Mouse (Mus musculus) kidney, postnatal 0 days (tissue): Measurements from ENCODE around the gene Hsp90ab1. TPM values are rescaled to one million over a fixed set of nuclear protein-coding genes. Genes with fewer than 3 reads are reported as not detected.

ENCODE experiments used
- ATAC-seq: fragments of 200-750 bp; cut with Nextera tagmentation; replicated peaks from 2 replicates; pipeline ENCODE4 v1.8.0; 2017; ENCODE audit warnings: low read depth, moderate number of reproducible peaks, moderate TSS enrichment, moderate library complexity; ENCODE audit not compliant: low FRiP score
- DNase-seq: peaks from one replicate; pipeline ENCODE4 v3.0.0-alpha.2; 2016; ENCODE audit warnings: low spot score
- H3K27ac ChIP-seq: fragments of 300-500 bp; sonication (generic); 2 replicates; pipeline ENCODE4 v1.5.1; 2014; ENCODE audit warnings: mild to moderate bottlenecking
- H3K27me3 ChIP-seq: fragments of 300-500 bp; sonication (generic); 2 replicates; pipeline ENCODE4 v1.6.1; 2014; ENCODE audit warnings: low read length, mixed read lengths; ENCODE audit not compliant: insufficient read depth
- H3K36me3 ChIP-seq: fragments of 300-500 bp; sonication (generic); 2 replicates; pipeline ENCODE4 v1.6.1; 2014; ENCODE audit warnings: low read length, mixed read lengths; ENCODE audit not compliant: insufficient read depth
- H3K4me1 ChIP-seq: fragments of 300-500 bp; sonication (generic); replicated peaks from 2 replicates; pipeline ENCODE4 v1.6.1; 2014; ENCODE audit warnings: antibody characterized with exemption, low read length, mixed read lengths; ENCODE audit not compliant: insufficient read depth
- H3K4me2 ChIP-seq: fragments of 300-500 bp; sonication (generic); 2 replicates; pipeline ENCODE4 v1.6.1; 2014; ENCODE audit warnings: mild to moderate bottlenecking, low read length, moderate library complexity, mixed read lengths
- H3K4me3 ChIP-seq: fragments of 300-500 bp; sonication (generic); replicated peaks from 2 replicates; pipeline ENCODE4 v1.5.1; 2014; ENCODE audit warnings: low read depth, low read length
- H3K9ac ChIP-seq: fragments of 300-500 bp; sonication (generic); 2 replicates; pipeline ENCODE4 v1.6.1; 2014; ENCODE audit warnings: low read depth, low read length
- H3K9me3 ChIP-seq: fragments of 300-500 bp; sonication (generic); replicated peaks from 2 replicates; pipeline ENCODE4 v1.6.1; 2016; ENCODE audit warnings: low read length, inconsistent platforms, mixed read lengths
- CTCF ChIP-seq: IDR thresholded peaks from 2 replicates; pipeline ENCODE4 v1.5.1; 2016; ENCODE audit warnings: antibody characterized with exemption, low read depth, mild to moderate bottlenecking, moderate library complexity
- WGBS: fragments of 180-500 bp; shearing (Covaris S2); extraction: QIAGEN DNeasy Blood & Tissue Kit; methylation state at CpG from one replicate; pipeline ENCODE4 v1.1.7; 2014; 5-methylcytosine and 5-hydroxymethylcytosine counted together
- polyA plus RNA-seq: library from polyadenylated mRNA; unstranded; fragments of >200 nt; fragmentation: Nextera tagmentation; extraction: Ambion mirVana; gene quantifications from 2 replicates; pipeline ENCODE4 v1.2.1, GENCODE M21; 2015

The Hsp90ab1 gene
- polyA plus RNA-seq, 1 experiment from 2014 or later: 1,330 TPM

DNA sequence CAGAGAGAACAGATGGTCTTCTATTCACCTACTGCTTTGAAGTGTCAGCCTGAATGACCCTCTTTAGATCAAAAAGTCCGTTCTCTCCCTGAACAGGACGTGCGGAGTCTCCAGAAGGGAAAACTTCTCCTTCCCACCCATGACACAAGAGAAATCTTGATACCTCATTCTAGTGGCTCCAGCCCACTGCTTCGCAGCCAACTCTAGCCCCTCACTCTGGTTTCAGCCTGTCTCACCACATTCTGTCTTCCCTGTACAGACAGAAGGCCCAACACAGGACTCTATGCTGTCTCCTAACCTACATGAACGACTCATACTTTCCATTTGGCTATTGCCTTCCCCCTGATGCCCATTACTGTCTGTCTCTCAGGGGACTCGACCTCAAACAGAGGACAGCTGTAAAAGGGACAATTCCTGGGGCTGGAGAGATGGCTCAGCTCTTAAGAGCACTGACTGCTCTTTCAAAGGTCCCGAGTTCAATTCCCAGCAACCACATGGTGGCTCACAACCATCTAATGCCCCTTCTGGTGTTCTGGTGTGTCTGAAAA, 21.7 kb downstream of the Hsp90ab1 start:
- Histone ChIP-seq H3K9me3 (no peaks in the 10 kb centered on the region), H3K27me3 (peaks cover 8% of the 10 kb centered on the region), H3K4me3 (no peak overlapping the region), H3K9ac (no peak overlapping the region), H3K36me3 (no peaks in the 10 kb centered on the region), H3K4me1 (peaks cover 12% of the 10 kb centered on the region), H3K27ac (no peak overlapping the region), H3K4me2 (no peak overlapping the region)
- 38% methylated on average over 7 of the region's 7 CpGs for WGBS
- no peak for TF ChIP-seq CTCF
- DNase-seq (no peak), ATAC-seq (no peak)

GRCm38 (mm10) chr17:45550253-45550652, 22.8 kb downstream of the Hsp90ab1 start:
- H3K4me2 ChIP-seq: peak overlapping the region; percentile 100
- no peak for DNase-seq
- H3K9ac ChIP-seq: no peak overlapping the region
- no peak overlapping the region for H3K27ac ChIP-seq
- TF ChIP-seq CTCF: no peak
- no peak overlapping the region for H3K4me3 ChIP-seq
- ATAC-seq: no peak
- H3K4me1 ChIP-seq: peaks cover 13% of the 10 kb centered on the region
- peaks cover 16% of the 10 kb centered on the region for H3K27me3 ChIP-seq
- no peaks in the 10 kb centered on the region for H3K36me3 ChIP-seq
- no peaks in the 10 kb centered on the region for H3K9me3 ChIP-seq
- 19% methylated on average over 5 of the region's 5 CpGs for WGBS

DNA sequence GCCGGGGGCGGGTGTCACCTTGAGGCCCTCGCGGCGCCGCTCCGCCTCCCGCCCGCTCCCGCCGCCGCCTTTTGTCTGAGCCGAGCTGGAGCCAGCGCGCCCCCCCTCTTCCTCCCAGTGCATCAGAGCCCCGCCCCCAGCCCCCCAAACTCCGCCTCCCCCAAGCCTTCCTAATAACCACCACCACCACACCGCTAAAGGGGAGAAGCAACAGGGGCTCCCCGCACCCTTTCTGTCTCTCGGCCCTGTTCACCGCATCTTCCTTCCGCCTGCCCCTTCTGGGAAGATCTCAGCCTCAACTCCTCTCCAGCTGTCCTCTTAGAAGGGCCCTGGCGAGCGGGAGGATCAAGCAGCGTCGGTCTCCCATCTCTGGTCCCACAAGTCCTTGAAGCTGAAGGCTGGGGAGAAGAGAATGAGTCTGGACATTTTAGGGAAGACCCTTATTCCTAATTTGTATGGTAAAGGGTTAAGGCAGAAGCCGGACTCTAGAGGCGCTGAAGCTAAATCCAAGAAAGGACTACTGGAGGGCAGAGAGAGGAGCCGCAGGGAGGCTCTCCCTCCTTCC, 23.4 kb downstream of the Hsp90ab1 start, which contains the start of gene Tmem151b:
Tmem151b (minus strand) TSS at position 61 of the 565 bp plus-strand sequence.
- Histone ChIP-seq H3K9ac (peak within 1 kb of the TSS; percentile 62), H3K36me3 (no peaks in the 10 kb centered on the region), H3K27ac (no peak within 1 kb of the TSS), H3K4me3 (peak within 1 kb of the TSS; percentile 64), H3K9me3 (no peaks in the 10 kb centered on the region), H3K27me3 (peaks cover 21% of the 10 kb centered on the region), H3K4me1 (peaks cover 19% of the 10 kb centered on the region), H3K4me2 (peak within 1 kb of the TSS; percentile 100)
- no peak for TF ChIP-seq CTCF
- 2% methylated on average over 13 of the region's 29 CpGs for WGBS
- DNase-seq: peak; percentile 61
- ATAC-seq: no peak

GRCm38 (mm10) chr17:45548541-45549512, 24.2 kb downstream of the Hsp90ab1 start:
- ATAC-seq: peak; percentile 52; the same call in 1 of the 2 replicates
- no peaks in the 10 kb centered on the region for H3K9me3 ChIP-seq
- peaks cover 30% of the 10 kb centered on the region for H3K27me3 ChIP-seq
- peak overlapping the region; percentile 100 for H3K4me2 ChIP-seq
- H3K9ac ChIP-seq: peak overlapping the region; percentile 62
- H3K4me3 ChIP-seq: peak overlapping the region; percentile 64
- peak; percentile 53 for DNase-seq
- peak; percentile 48 for TF ChIP-seq CTCF
- 6% methylated on average over 38 of the region's 68 CpGs for WGBS
- no peaks in the 10 kb centered on the region for H3K36me3 ChIP-seq
- H3K4me1 ChIP-seq: peaks cover 20% of the 10 kb centered on the region
- H3K27ac ChIP-seq: no peak overlapping the region

DNA sequence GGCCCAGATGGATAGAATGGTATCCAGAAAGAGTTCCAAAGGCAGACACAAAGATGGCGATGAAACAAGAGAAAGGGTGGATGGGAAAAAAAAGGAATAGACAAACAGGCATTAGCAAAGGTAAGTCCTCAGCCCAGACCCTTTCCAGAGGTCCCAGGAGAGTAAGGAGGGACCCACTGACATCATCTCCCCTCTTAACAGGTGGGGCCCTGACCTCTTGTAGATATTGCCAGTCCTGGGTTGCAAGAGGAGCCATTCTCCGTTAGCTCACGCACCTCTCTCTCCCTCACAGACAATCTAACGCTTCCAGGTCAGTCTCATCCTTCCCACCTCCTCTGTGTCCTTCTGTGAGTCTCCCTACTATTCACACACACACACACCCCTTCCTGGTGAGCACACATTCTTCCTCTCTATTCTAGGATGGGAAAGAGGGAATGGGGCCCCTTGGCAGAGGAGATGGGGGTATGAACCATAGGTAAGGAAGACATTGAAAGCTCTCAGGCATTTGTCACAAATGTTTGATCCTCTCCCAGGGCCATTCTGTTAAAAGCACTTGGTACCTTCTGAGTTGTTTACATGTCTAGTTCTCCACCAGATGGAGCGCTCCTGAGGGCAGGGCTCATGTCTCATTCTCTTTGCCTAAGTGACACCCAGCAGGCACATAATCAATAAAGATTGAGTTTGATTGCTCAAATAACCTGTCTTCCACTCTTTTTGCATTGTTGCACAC, 25.4 kb downstream of the Hsp90ab1 start:
- H3K27me3 ChIP-seq: peaks cover 41% of the 10 kb centered on the region
- 79% methylated on average over 5 of the region's 5 CpGs for WGBS

More for the DNA sequence above, 25.4 kb downstream of the Hsp90ab1 start:
- DNase-seq (no peak), ATAC-seq (no peak)
- Histone ChIP-seq H3K36me3 (no peaks in the 10 kb centered on the region), H3K4me1 (peaks cover 20% of the 10 kb centered on the region), H3K9ac (no peak overlapping the region), H3K4me2 (no peak overlapping the region), H3K27ac (no peak overlapping the region), H3K9me3 (no peaks in the 10 kb centered on the region), H3K4me3 (no peak overlapping the region)
- peak; percentile 15; the same call in 1 of the 2 replicates for TF ChIP-seq CTCF
